Mouse (Mus musculus) layer of hippocampus, adult 2 months (tissue): Measurements from ENCODE around the gene Arhgap9. TPM values are rescaled to one million over a fixed set of nuclear protein-coding genes. Genes with fewer than 3 reads are reported as not detected.

Experiments used
- DNase-seq, 2 experiments: peaks; one replicate each; pipeline ENCODE4 v3.0.0; 2022; ENCODE audit warnings: low spot score in 2 of 2
- H3K27ac ChIP-seq: fragments of 200-600 bp; 2 replicates; pipeline ENCODE4 v1.8.1; 2022
- H3K4me3 ChIP-seq: fragments of 200-600 bp; 2 replicates; pipeline ENCODE4 v1.8.1; 2022; ENCODE audit warnings: mild to moderate bottlenecking
- CTCF ChIP-seq: fragments of 200-600 bp; conservative IDR thresholded peaks from 2 replicates; pipeline ENCODE4 v1.8.1; 2022; ENCODE audit warnings: antibody characterized with exemption, mild to moderate bottlenecking, moderate library complexity
- total RNA-seq, 2 experiments: library from RNA; stranded (reverse); gene quantifications; 2 replicates each; pipeline ENCODE4 v1.2.3; 2021

Gene Arhgap9
- total RNA-seq, 2 experiments from 2014 or later = 0.56 to 0.79 TPM

- Histone ChIP-seq H3K27ac (no peak overlapping the region), H3K4me3 (no peak overlapping the region)
- DNase-seq = no peak
- no peak for TF ChIP-seq CTCF
Observed at GRCm38 (mm10) chr10:127318009-127318408, 3.8 kb upstream of the Arhgap9 start.

- no peak for TF ChIP-seq CTCF
- DNase-seq = no peak
- no peak overlapping the region for H3K4me3 ChIP-seq
- H3K27ac ChIP-seq = no peak overlapping the region
Observed at GRCm38 (mm10) chr10:127319969-127320368, 1.8 kb upstream of the Arhgap9 start.

GRCm38 (mm10) chr10:127322178-127322577 is 414 bp downstream of the Arhgap9 start:
- DNase-seq = no peak
- no peak for TF ChIP-seq CTCF
- H3K4me3 ChIP-seq = no peak overlapping the region
- H3K27ac ChIP-seq = no peak overlapping the region

- no peak for TF ChIP-seq CTCF
- DNase-seq = no peak
- no peak overlapping the region for H3K27ac ChIP-seq
- no peak overlapping the region for H3K4me3 ChIP-seq
Observed at GRCm38 (mm10) chr10:127322669-127323068, 905 bp downstream of the Arhgap9 start.

- no peak for TF ChIP-seq CTCF
Observed at GRCm38 (mm10) chr10:127323131-127323855, 1.5 kb downstream of the Arhgap9 start.

GRCm38 (mm10) chr10:127324495-127324894 is 2.7 kb downstream of the Arhgap9 start:
- no peak overlapping the region for H3K27ac ChIP-seq
- no peak overlapping the region for H3K4me3 ChIP-seq
- no peak for DNase-seq
- TF ChIP-seq CTCF = peak; percentile 65

More at GRCm38 (mm10) chr10:127323131-127323855, 1.5 kb downstream of the Arhgap9 start:
- DNase-seq = no peak
- H3K4me3 ChIP-seq = no peak overlapping the region
- H3K27ac ChIP-seq = no peak overlapping the region

- no peak for DNase-seq
- H3K27ac ChIP-seq = no peak overlapping the region
- H3K4me3 ChIP-seq = no peak overlapping the region
- TF ChIP-seq CTCF = no peak
Observed at GRCm38 (mm10) chr10:127325454-127326016, 3.8 kb downstream of the Arhgap9 start.

GRCm38 (mm10) chr10:127326017-127326801 is 4.4 kb downstream of the Arhgap9 start:
- DNase-seq = no peak
- H3K27ac ChIP-seq = no peak overlapping the region
- TF ChIP-seq CTCF = no peak
- peak overlapping the region; percentile 43 for H3K4me3 ChIP-seq

- TF ChIP-seq CTCF = no peak
- H3K27ac ChIP-seq = no peak overlapping the region
- no peak for DNase-seq
- H3K4me3 ChIP-seq = peak overlapping the region; percentile 43
Observed at GRCm38 (mm10) chr10:127326828-127327227, 5.1 kb downstream of the Arhgap9 start.

- TF ChIP-seq CTCF = no peak
- DNase-seq = no peak
- Histone ChIP-seq H3K27ac (no peak overlapping the region), H3K4me3 (no peak overlapping the region)
Observed at GRCm38 (mm10) chr10:127327461-127328145, 5.8 kb downstream of the Arhgap9 start.

- no peak for DNase-seq
- TF ChIP-seq CTCF = no peak
- no peak overlapping the region for H3K27ac ChIP-seq
- H3K4me3 ChIP-seq = no peak overlapping the region
Observed at GRCm38 (mm10) chr10:127330212-127330611, 8.4 kb downstream of the Arhgap9 start.

- H3K4me3 ChIP-seq = no peak overlapping the region
- TF ChIP-seq CTCF = peak; percentile 52
- no peak for DNase-seq
- no peak overlapping the region for H3K27ac ChIP-seq
Observed at GRCm38 (mm10) chr10:127332211-127332874, 10.6 kb downstream of the Arhgap9 start.
